Mouse (Mus musculus) liver, embryonic 14.5 days (tissue): ENCODE measurements at regions not wholly inside any gene's neighbourhood (a gene's known extent, or its start where the extent isn't known, plus 50 kb on each side); places are given as distances from the start of the nearest gene placed in this dataset.

Source experiments
- ATAC-seq: fragments of 200-750 bp; cut with Nextera tagmentation; 2 replicates; pipeline ENCODE4 v1.8.0; 2017; ENCODE audit warnings: moderate number of reproducible peaks, mild to moderate bottlenecking, moderate library complexity; ENCODE audit not compliant: insufficient read depth
- DNase-seq, 3 experiments: peaks; one replicate each; pipeline ENCODE4 v3.0.0-alpha.2; 2012 to 2013; ENCODE audit warnings: low read depth in 3 of 3, low spot score in 3 of 3
- H3K27ac ChIP-seq: fragments of 300-500 bp; sonication (generic); 2 replicates; pipeline ENCODE4 v1.5.1; 2014; ENCODE audit warnings: moderate library complexity, mild to moderate bottlenecking, control low read depth, inconsistent platforms
- H3K27me3 ChIP-seq: fragments of 300-500 bp; sonication (generic); 2 replicates; pipeline ENCODE4 v1.6.1; 2014; ENCODE audit warnings: mild to moderate bottlenecking, low read length, moderate library complexity; ENCODE audit not compliant: control insufficient read depth, insufficient read depth
- H3K36me3 ChIP-seq: fragments of 300-500 bp; sonication (generic); replicated peaks from 2 replicates; pipeline ENCODE4 v1.6.1; 2014; ENCODE audit warnings: low read depth; ENCODE audit not compliant: control insufficient read depth, insufficient read depth
- H3K4me1 ChIP-seq, 2 experiments: fragments of 200-500 bp in 1 of 2; fragments of 300-500 bp in 1 of 2; sonication (generic) in 1 of 2; replicated peaks; 2 replicates each; pipeline ENCODE4 v1.6.1; 2012 to 2014; ENCODE audit warnings: antibody characterized with exemption in 1 of 2, inconsistent platforms in 1 of 2, low read length in 1 of 2; ENCODE audit not compliant: control insufficient read depth in 2 of 2, insufficient read depth in 2 of 2
- H3K4me2 ChIP-seq: fragments of 300-500 bp; sonication (generic); 2 replicates; pipeline ENCODE4 v1.6.1; 2014; ENCODE audit warnings: low read depth, mild to moderate bottlenecking, control low read depth, moderate library complexity
- H3K4me3 ChIP-seq, 2 experiments: fragments of 200-500 bp in 1 of 2; fragments of 300-500 bp in 1 of 2; sonication (generic) in 1 of 2; 2 replicates each; pipeline ENCODE4 v1.5.1; 2012 to 2014; ENCODE audit warnings: low read depth in 2 of 2, low read length in 2 of 2, mild to moderate bottlenecking in 2 of 2, control low read depth in 1 of 2, inconsistent platforms in 1 of 2, moderate library complexity in 1 of 2; ENCODE audit not compliant: insufficient read depth in 1 of 2
- H3K9ac ChIP-seq: fragments of 300-500 bp; sonication (generic); replicated peaks from 2 replicates; pipeline ENCODE4 v1.6.1; 2014; ENCODE audit warnings: mild to moderate bottlenecking, control low read depth, moderate library complexity
- H3K9me3 ChIP-seq: fragments of 300-500 bp; sonication (generic); 2 replicates; pipeline ENCODE4 v1.6.1; 2016; ENCODE audit warnings: low read length, mixed read lengths; ENCODE audit not compliant: control insufficient read depth
- CTCF ChIP-seq: IDR thresholded peaks from 2 replicates; pipeline ENCODE4 v1.5.1; 2016; ENCODE audit warnings: antibody characterized with exemption, low read depth, control low read depth
- EP300 ChIP-seq: IDR thresholded peaks from 2 replicates; pipeline ENCODE4 v1.6.1; 2016; ENCODE audit warnings: antibody characterized with exemption, low read depth
- WGBS: fragments of 180-500 bp; shearing (Covaris S2); extraction: QIAGEN DNeasy Blood & Tissue Kit; methylation state at CpG from one replicate; pipeline ENCODE4 v1.1.7; 2014; ENCODE audit not compliant: insufficient replicate concordance; 5-methylcytosine and 5-hydroxymethylcytosine counted together

- DNase-seq (no peak), ATAC-seq (no peak)
- Histone ChIP-seq H3K27me3 (no peaks in the 10 kb centered on the region), H3K36me3 (no peaks in the 10 kb centered on the region), H3K27ac (no peak overlapping the region), H3K4me2 (no peak overlapping the region), H3K9me3 (no peaks in the 10 kb centered on the region), H3K4me1 (no peaks in the 10 kb centered on the region), H3K9ac (no peak overlapping the region), H3K4me3 (no peak overlapping the region)
- 18% methylated on average over 8 of the region's 8 CpGs for WGBS
- TF ChIP-seq CTCF = peak; percentile 49; the same call in 1 of the 2 replicates
- TF ChIP-seq EP300 = no peak
Measured at GRCm38 (mm10) chr2:66961808-66962519, 177.2 kb upstream of the Scn7a start.

GRCm38 (mm10) chr2:66941188-66941587, 156.5 kb upstream of the Scn7a start:
- no peak overlapping the region for H3K4me2 ChIP-seq
- H3K9ac ChIP-seq = no peak overlapping the region
- no peak for TF ChIP-seq EP300
- no peak for TF ChIP-seq CTCF
- H3K4me3 ChIP-seq = no peak overlapping the region
- H3K27me3 ChIP-seq = no peaks in the 10 kb centered on the region
- H3K4me1 ChIP-seq = no peaks in the 10 kb centered on the region
- DNase-seq = no peak
- WGBS = 54% methylated on average over 5 of the region's 5 CpGs
- H3K36me3 ChIP-seq = no peaks in the 10 kb centered on the region
- no peaks in the 10 kb centered on the region for H3K9me3 ChIP-seq
- no peak overlapping the region for H3K27ac ChIP-seq
- ATAC-seq = no peak

DNA sequence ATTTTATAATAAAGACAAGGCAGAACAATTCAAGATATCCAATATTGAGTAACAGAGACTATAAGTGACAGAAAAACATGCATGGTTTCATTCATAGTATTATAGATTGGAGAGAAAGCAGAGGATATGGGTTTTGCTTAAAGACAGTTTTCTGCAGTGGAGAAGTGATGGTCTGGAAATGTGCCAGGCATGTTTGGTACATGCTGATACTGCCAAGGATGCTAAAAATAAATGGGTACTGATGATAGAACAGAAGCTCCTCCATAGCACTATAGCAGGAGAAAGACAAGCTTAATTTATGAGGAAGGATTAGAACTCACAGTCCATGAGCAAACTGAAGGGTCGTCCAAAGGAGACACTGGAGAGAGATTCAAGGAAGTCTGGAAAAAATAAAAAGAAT, 113.3 kb upstream of the Scn7a start:
- TF ChIP-seq CTCF = no peak
- Histone ChIP-seq H3K9me3 (no peaks in the 10 kb centered on the region), H3K27me3 (no peaks in the 10 kb centered on the region), H3K27ac (no peak overlapping the region), H3K36me3 (no peaks in the 10 kb centered on the region), H3K4me3 (no peak overlapping the region), H3K9ac (no peak overlapping the region), H3K4me1 (no peaks in the 10 kb centered on the region), H3K4me2 (no peak overlapping the region)
- WGBS = 53% methylated on average over 1 of the region's 1 CpGs
- DNase-seq (no peak), ATAC-seq (no peak)

DNA sequence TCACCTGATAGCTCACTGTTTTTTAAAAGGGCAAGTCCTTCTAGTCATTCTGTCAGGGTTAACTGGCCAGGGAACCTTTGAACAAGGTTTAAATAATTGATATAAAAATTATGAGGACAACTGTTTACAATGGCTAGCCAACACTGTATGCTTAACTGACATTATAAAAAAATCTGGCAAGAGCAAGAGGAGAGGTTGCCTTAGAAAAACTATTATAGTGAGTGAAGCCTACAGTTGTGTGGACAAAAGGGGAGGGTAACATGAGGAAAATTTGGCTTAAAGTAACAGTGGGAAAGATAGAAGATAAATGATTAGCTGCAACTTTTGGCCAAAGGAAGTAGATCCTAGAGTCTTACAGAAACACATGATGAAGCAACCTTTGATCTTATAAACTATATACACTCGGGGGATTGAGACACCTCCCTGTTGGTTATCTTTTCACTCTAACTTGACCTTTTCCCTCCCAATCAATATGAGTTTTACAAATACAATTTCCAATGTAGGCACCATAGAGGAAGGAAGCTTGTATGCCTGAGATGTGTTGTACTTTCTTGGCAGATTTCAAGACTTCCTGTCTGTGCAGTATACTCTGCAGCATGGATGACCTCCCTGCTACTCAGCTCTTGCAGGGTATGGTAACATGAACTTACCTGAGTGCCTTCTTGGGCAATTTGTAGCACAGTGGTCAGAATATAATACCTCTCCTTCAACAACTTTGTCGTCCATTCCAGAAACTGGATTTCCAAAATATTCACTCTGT, 82.9 kb upstream of the Scn7a start:
- H3K27ac ChIP-seq = no peak overlapping the region
- no peak overlapping the region for H3K9ac ChIP-seq
- 44% methylated on average over 2 of the region's 2 CpGs for WGBS
- no peaks in the 10 kb centered on the region for H3K9me3 ChIP-seq
- TF ChIP-seq EP300 (no peak), CTCF (no peak)
- no peaks in the 10 kb centered on the region for H3K36me3 ChIP-seq
- H3K4me2 ChIP-seq = no peak overlapping the region
- no peak overlapping the region for H3K4me3 ChIP-seq
- no peaks in the 10 kb centered on the region for H3K4me1 ChIP-seq
- ATAC-seq = no peak
- no peak for DNase-seq
- no peaks in the 10 kb centered on the region for H3K27me3 ChIP-seq
